ENCODE assay signal across 18 mouse cellular contexts in genomic region chr17:74990561-74990960, GRCm38 (mm10).
"Had no signal": no experiment of that assay in that cellular context is flagged by ENCODE, and none has a peak within 500 bp of the region (broad histone marks: within the 10 kb centered on the region; RNA-seq: fewer than 3 reads in every experiment).

No protein-coding gene starts in this region.

- DNase-seq: liver, embryonic 13.5 days; liver, postnatal 0 days; lung, adult 2 months; lung, postnatal 14 days; lung, postnatal 36 days; right cerebral cortex, postnatal 14 days; thymus, adult 2 months; thymus, postnatal 25 days; thymus, postnatal 4 days had no signal

- H3K27me3 ChIP-seq: liver, embryonic 13.5 days; liver, embryonic 15.5 days; lung, embryonic 15.5 days; midbrain, embryonic 15.5 days; neural tube, embryonic 12.5 days; stomach, embryonic 15.5 days had no signal

- H3K4me1 ChIP-seq: liver, embryonic 15.5 days had no signal

- H3K9ac ChIP-seq: liver, embryonic 13.5 days; liver, embryonic 15.5 days; liver, postnatal 0 days; lung, embryonic 15.5 days; midbrain, embryonic 12.5 days; midbrain, embryonic 15.5 days; neural tube, embryonic 12.5 days; stomach, embryonic 15.5 days had no signal

- H3K9me3 ChIP-seq: liver, embryonic 13.5 days; liver, embryonic 15.5 days; midbrain, embryonic 12.5 days; midbrain, embryonic 15.5 days; stomach, embryonic 15.5 days had no signal

- ATAC-seq: liver, postnatal 0 days; lung, postnatal 0 days; midbrain, embryonic 15.5 days had no signal

- H3K4me2 ChIP-seq: liver, embryonic 13.5 days; liver, embryonic 15.5 days; lung, embryonic 15.5 days; midbrain, embryonic 12.5 days; midbrain, embryonic 15.5 days; neural tube, embryonic 12.5 days; stomach, embryonic 15.5 days had no signal

- H3K27ac ChIP-seq: liver, embryonic 13.5 days; liver, embryonic 15.5 days; lung, embryonic 15.5 days; macrophage; midbrain, embryonic 12.5 days; midbrain, embryonic 15.5 days; neural tube, embryonic 12.5 days; stomach, embryonic 15.5 days; stomach, postnatal 0 days had no signal

- H3K36me3 ChIP-seq: liver, embryonic 13.5 days; liver, embryonic 15.5 days; lung, embryonic 15.5 days; midbrain, embryonic 12.5 days; midbrain, embryonic 15.5 days; neural tube, embryonic 12.5 days; stomach, embryonic 15.5 days had no signal

- H3K4me3 ChIP-seq: liver, embryonic 13.5 days; liver, embryonic 15.5 days; lung, embryonic 15.5 days; midbrain, embryonic 12.5 days; midbrain, embryonic 15.5 days; neural tube, embryonic 12.5 days; stomach, embryonic 15.5 days had no signal
